Mouse (Mus musculus) E14TG2a.4 (cell line): ENCODE measurements around the gene Dnajc10.

Experiments used
- CTCF ChIP-seq: conservative IDR thresholded peaks from 2 replicates; pipeline ENCODE4 v1.5.1; 2014; ENCODE audit warnings: low read length
- NANOG ChIP-seq: IDR thresholded peaks from 2 replicates; pipeline ENCODE4 v1.6.1; 2014; ENCODE audit warnings: borderline replicate concordance, low read length, mixed read lengths

GRCm38 (mm10) chr2:80292172-80292571, 23.1 kb upstream of the Dnajc10 start, which contains the start of gene Prdx6b:
- TF ChIP-seq CTCF: no peak
- TF ChIP-seq NANOG: no peak
